Mouse (Mus musculus) megakaryocyte-erythroid progenitor cell, adult 5-6 weeks (primary cell): ENCODE data around the gene Gm6169. TPM values are rescaled to one million over a fixed set of nuclear protein-coding genes. Genes with fewer than 3 reads are reported as not detected.
"Not testable (repeated sequence)": the region's sequence is repeated elsewhere in the genome, so short reads cannot be mapped to it uniquely, and the experiment has no call there.

Experiments
- ATAC-seq: replicated peaks from 2 replicates; pipeline ENCODE4 v1.8.0; 2016; ENCODE audit warnings: mild to moderate bottlenecking, inconsistent platforms; ENCODE audit not compliant: severe bottlenecking, poor library complexity, low FRiP score, low TSS enrichment
- total RNA-seq, 2 experiments: library from RNA; stranded (forward) in 1 of 2; stranded (reverse) in 1 of 2; fragments of 200-1000, 215-1000 nt in 1 of 2; fragments of >200 nt in 1 of 2; fragmentation: Nextera tagmentation in 1 of 2; gene quantifications; 2 replicates each; pipeline ENCODE4 v1.2.3; 2014 to 2017

The Gm6169 gene
- total RNA-seq, 2 experiments from 2014 or later, result 0.33 to 0.46 TPM

- ATAC-seq, result peak; percentile 55
These were observed 27.3 kb downstream of the Gm6169 start for GRCm38 (mm10) chr13:97071626-97072241.

GRCm38 (mm10) chr13:97070931-97071625 lies 28.0 kb downstream of the Gm6169 start:
- no peak for ATAC-seq

- ATAC-seq, result no peak
These were observed 30.9 kb downstream of the Gm6169 start for GRCm38 (mm10) chr13:97068151-97068550.

- ATAC-seq, result no peak
These were observed 31.3 kb downstream of the Gm6169 start for GRCm38 (mm10) chr13:97067691-97068090.

- ATAC-seq, result peak; percentile 97
These were observed 32.1 kb downstream of the Gm6169 start, which contains the start of gene Fam169a for GRCm38 (mm10) chr13:97066649-97067550. Fam169a (plus strand) TSS chr13:97067286.

- ATAC-seq, result not testable (repeated sequence)
These were observed 34.0 kb downstream of the Gm6169 start for GRCm38 (mm10) chr13:97064844-97065621.

- ATAC-seq, result no peak
These were observed 34.6 kb downstream of the Gm6169 start for GRCm38 (mm10) chr13:97064413-97064812.

GRCm38 (mm10) chr13:97063431-97063830 lies 35.6 kb downstream of the Gm6169 start:
- no peak for ATAC-seq

- ATAC-seq, result no peak
These were observed 36.9 kb downstream of the Gm6169 start for GRCm38 (mm10) chr13:97062151-97062550.

GRCm38 (mm10) chr13:97060331-97060730 lies 38.7 kb downstream of the Gm6169 start:
- ATAC-seq, result no peak

GRCm38 (mm10) chr13:97059746-97060145 lies 39.3 kb downstream of the Gm6169 start:
- no peak for ATAC-seq

- no peak for ATAC-seq
These were observed 41.2 kb downstream of the Gm6169 start for GRCm38 (mm10) chr13:97057817-97058216.

- no peak for ATAC-seq
These were observed 45.2 kb downstream of the Gm6169 start for GRCm38 (mm10) chr13:97053844-97054243.

- peak; percentile 61; the same call in 1 of the 2 replicates for ATAC-seq
These were observed 46.4 kb downstream of the Gm6169 start for GRCm38 (mm10) chr13:97052667-97053066.

- no peak for ATAC-seq
These were observed 47.9 kb downstream of the Gm6169 start for GRCm38 (mm10) chr13:97051158-97051557.
